Mouse (Mus musculus) liver, embryonic 11.5 days (tissue): ENCODE results near the gene Arpc4. TPM values are rescaled to one million over a fixed set of nuclear protein-coding genes. Genes with fewer than 3 reads are reported as not detected.

Experiments
- ATAC-seq: fragments of 200-750 bp; cut with Nextera tagmentation; replicated peaks from 2 replicates; pipeline ENCODE4 v1.8.0; 2017; ENCODE audit warnings: moderate number of reproducible peaks, mild to moderate bottlenecking, moderate TSS enrichment, moderate library complexity; ENCODE audit not compliant: low FRiP score
- DNase-seq: peaks from one replicate; pipeline ENCODE4 v3.0.0-alpha.2; 2017; ENCODE audit warnings: low spot score
- H3K27ac ChIP-seq: fragments of 300-500 bp; sonication (generic); 2 replicates; pipeline ENCODE4 v1.5.1; 2014; ENCODE audit warnings: mild to moderate bottlenecking, low read depth, low read length, control low read depth
- H3K27me3 ChIP-seq: fragments of 300-500 bp; sonication (generic); replicated peaks from 2 replicates; pipeline ENCODE4 v1.6.1; 2014; ENCODE audit warnings: low read length, mixed read lengths; ENCODE audit not compliant: control insufficient read depth, insufficient read depth
- H3K36me3 ChIP-seq: fragments of 300-500 bp; sonication (generic); 2 replicates; pipeline ENCODE4 v1.6.1; 2014; ENCODE audit warnings: mild to moderate bottlenecking, low read length, moderate library complexity, mixed read lengths; ENCODE audit not compliant: control insufficient read depth, insufficient read depth
- H3K4me1 ChIP-seq: fragments of 300-500 bp; sonication (generic); replicated peaks from 2 replicates; pipeline ENCODE4 v1.6.1; 2014; ENCODE audit warnings: low read length, mixed read lengths; ENCODE audit not compliant: control insufficient read depth, insufficient read depth
- H3K4me2 ChIP-seq: fragments of 300-500 bp; sonication (generic); 2 replicates; pipeline ENCODE4 v1.6.1; 2014; ENCODE audit warnings: mild to moderate bottlenecking, control low read depth, moderate library complexity
- H3K4me3 ChIP-seq: fragments of 300-500 bp; sonication (generic); 2 replicates; pipeline ENCODE4 v1.5.1; 2014; ENCODE audit warnings: low read depth, low read length, control low read depth
- H3K9ac ChIP-seq: fragments of 300-500 bp; sonication (generic); 2 replicates; pipeline ENCODE4 v1.6.1; 2014; ENCODE audit warnings: low read depth, low read length, control low read depth
- H3K9me3 ChIP-seq: fragments of 300-500 bp; sonication (generic); 2 replicates; pipeline ENCODE4 v1.6.1; 2016; ENCODE audit warnings: low read length, inconsistent platforms, mixed read lengths; ENCODE audit not compliant: control insufficient read depth
- WGBS: fragments of 180-500 bp; shearing (Covaris S2); extraction: QIAGEN DNeasy Blood & Tissue Kit; methylation state at CpG from one replicate; pipeline ENCODE4 v1.1.7; 2014; 5-methylcytosine and 5-hydroxymethylcytosine counted together
- polyA plus RNA-seq: library from polyadenylated mRNA; unstranded; fragments of >200 nt; fragmentation: Nextera tagmentation; extraction: Ambion mirVana; gene quantifications from 2 replicates; pipeline ENCODE4 v1.2.1, GENCODE M21; 2014

The Arpc4 gene
- polyA plus RNA-seq, 1 experiment from 2014 or later, result 239 TPM

GRCm38 (mm10) chr6:113404649-113405448 is 26.9 kb downstream of the Arpc4 start:
- no peaks in the 10 kb centered on the region for H3K9me3 ChIP-seq
- H3K9ac ChIP-seq, result no peak overlapping the region
- H3K4me1 ChIP-seq, result no peaks in the 10 kb centered on the region
- 72% methylated on average over 12 of the region's 12 CpGs for WGBS
- no peak overlapping the region for H3K4me2 ChIP-seq
- 0 out of 2 replicates have a peak, but pooled peaks have one; percentile 13 for ATAC-seq
- H3K27ac ChIP-seq, result no peak overlapping the region
- H3K27me3 ChIP-seq, result no peaks in the 10 kb centered on the region
- DNase-seq, result no peak
- no peak overlapping the region for H3K4me3 ChIP-seq
- no peaks in the 10 kb centered on the region for H3K36me3 ChIP-seq

DNA sequence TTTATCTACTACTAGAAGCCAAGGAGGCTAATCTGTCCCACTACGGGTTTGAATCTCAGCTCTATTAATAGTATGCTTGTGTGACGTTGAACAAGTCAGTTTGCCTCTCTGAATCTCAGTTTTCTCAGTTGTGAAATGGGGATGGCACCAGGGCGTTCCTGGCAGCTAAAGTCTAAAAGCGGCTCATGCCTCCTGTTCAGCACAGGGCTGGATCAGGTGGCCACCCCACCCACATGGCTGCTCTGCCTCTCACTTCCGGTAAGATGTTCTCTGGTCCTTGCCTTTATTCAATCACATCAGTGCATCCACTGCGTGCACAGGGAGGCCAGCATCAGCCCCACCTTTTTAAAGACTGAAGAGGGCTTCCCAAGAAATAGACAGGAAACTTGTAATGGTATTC is 27.6 kb downstream of the Arpc4 start:
- no peak for ATAC-seq
- Histone ChIP-seq H3K4me3 (no peak overlapping the region), H3K36me3 (no peaks in the 10 kb centered on the region), H3K27me3 (no peaks in the 10 kb centered on the region), H3K9me3 (no peaks in the 10 kb centered on the region), H3K4me1 (no peaks in the 10 kb centered on the region), H3K9ac (no peak overlapping the region), H3K4me2 (no peak overlapping the region), H3K27ac (no peak overlapping the region)
- 77% methylated on average over 6 of the region's 6 CpGs for WGBS
- DNase-seq, result no peak

DNA sequence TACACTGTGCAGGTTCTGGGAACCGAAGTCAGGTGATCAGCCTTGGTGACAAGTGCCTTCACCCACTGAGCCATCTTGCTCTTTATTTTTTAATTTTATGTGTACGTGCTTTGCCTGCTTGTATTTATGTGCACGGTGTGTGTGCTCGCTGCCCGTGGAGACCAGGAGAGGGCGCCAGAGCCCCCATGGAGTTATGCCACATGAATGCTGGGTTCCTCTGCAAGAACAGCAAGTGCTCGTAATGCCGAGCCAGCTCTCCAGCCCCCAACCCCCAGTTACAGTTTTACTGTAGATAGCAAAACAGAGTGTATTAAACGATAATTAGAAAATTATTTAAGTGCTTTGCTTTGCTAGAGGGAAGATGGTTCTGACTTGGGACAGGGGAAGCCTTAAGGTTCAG is 28.8 kb downstream of the Arpc4 start:
- WGBS, result 80% methylated on average over 9 of the region's 9 CpGs
- Histone ChIP-seq H3K4me3 (no peak overlapping the region), H3K36me3 (no peaks in the 10 kb centered on the region), H3K27me3 (no peaks in the 10 kb centered on the region), H3K27ac (no peak overlapping the region), H3K9me3 (no peaks in the 10 kb centered on the region), H3K4me2 (no peak overlapping the region), H3K9ac (no peak overlapping the region), H3K4me1 (no peaks in the 10 kb centered on the region)
- DNase-seq, result no peak
- no peak for ATAC-seq

DNA sequence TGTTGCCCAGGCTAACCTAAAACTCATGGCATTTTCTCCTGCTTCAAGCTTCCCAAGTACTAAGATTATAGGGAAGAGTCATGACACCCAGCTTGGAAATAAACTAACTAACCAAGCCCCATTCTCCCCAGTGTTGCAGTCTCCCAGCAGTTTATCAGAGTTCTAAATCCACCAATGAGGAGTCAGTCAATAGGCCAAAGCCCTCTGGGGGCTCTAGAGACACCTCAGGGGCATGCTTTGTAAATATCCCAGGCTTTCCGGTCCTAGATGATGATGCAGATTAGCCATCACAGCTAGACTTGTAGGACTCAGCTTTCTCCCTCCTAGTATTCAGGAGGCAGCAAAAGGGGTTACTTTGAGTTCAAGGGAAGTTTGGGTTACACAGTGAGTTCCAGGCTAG is 32.1 kb downstream of the Arpc4 start:
- Histone ChIP-seq H3K27me3 (no peaks in the 10 kb centered on the region), H3K4me3 (no peak overlapping the region), H3K36me3 (0 out of 2 replicates have a peak, but pooled peaks cover 2% of the 10 kb centered on the region), H3K4me2 (no peak overlapping the region), H3K4me1 (no peaks in the 10 kb centered on the region), H3K9ac (no peak overlapping the region), H3K27ac (no peak overlapping the region), H3K9me3 (no peaks in the 10 kb centered on the region)
- WGBS, result 75% methylated on average over 1 of the region's 1 CpGs
- ATAC-seq (no peak), DNase-seq (no peak)

- Histone ChIP-seq H3K9ac (no peak overlapping the region), H3K4me3 (no peak overlapping the region), H3K9me3 (no peaks in the 10 kb centered on the region), H3K27me3 (no peaks in the 10 kb centered on the region), H3K27ac (no peak overlapping the region), H3K36me3 (peaks cover 2% of the 10 kb centered on the region; the same call in 1 of the 2 replicates), H3K4me2 (no peak overlapping the region), H3K4me1 (peaks cover 13% of the 10 kb centered on the region)
- no peak for ATAC-seq
- 84% methylated on average over 5 of the region's 5 CpGs for WGBS
- no peak for DNase-seq
These were observed 38.5 kb downstream of the Arpc4 start for GRCm38 (mm10) chr6:113416416-113416815.

DNA sequence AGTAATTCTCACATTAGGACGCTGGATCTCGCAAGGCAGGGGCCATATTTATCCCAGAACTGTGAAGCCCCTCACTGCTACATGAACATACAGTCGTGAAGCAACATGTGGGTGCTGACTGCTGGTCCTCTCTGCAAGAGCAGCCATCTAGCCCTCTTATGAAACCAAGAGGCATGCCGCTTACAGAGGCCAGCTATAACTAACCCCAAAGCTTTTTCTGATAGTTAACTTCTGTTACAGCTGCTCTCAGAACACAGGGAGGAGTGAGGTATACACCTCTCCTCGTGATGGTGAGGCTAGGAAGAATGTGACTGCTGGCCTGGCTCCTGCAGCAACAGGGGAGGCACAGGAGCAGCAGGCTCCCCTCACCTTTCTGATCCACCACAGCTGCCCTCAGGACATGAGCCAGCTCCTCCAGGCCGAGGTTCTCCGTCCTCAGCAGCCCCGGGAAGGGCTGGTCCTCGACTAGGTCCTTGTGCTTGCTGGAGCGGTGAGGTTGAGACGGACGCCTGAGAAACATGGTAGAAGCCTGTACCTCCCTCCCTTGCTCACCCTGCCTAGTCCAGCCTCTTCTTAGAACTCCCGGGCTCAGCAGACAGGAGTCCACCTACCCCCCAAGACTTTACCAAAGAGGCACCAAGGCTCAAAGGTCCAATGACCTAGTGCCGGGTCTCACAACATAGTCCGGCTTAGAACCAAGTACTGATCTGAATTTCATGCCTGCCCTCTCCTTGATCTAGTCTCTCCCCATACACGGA is 40.7 kb downstream of the Arpc4 start:
- no peaks in the 10 kb centered on the region for H3K27me3 ChIP-seq
- H3K9me3 ChIP-seq, result no peaks in the 10 kb centered on the region
- peak overlapping the region; percentile 90 for H3K9ac ChIP-seq
- peak; percentile 65 for ATAC-seq
- H3K27ac ChIP-seq, result peak overlapping the region; percentile 38; the same call in 1 of the 2 replicates
- no peaks in the 10 kb centered on the region; the same call in 1 of the 2 replicates for H3K36me3 ChIP-seq
- DNase-seq, result peak; percentile 59
- peak overlapping the region; percentile 99 for H3K4me2 ChIP-seq
- peak overlapping the region; percentile 78 for H3K4me3 ChIP-seq
- WGBS, result 14% methylated on average over 16 of the region's 16 CpGs
- peaks cover 13% of the 10 kb centered on the region for H3K4me1 ChIP-seq

GRCm38 (mm10) chr6:113419199-113419587 is 41.3 kb downstream of the Arpc4 start, which contains the start of gene Rpusd3:
Gene Rpusd3, minus strand, starts transcription at chr6:113419340.
- Histone ChIP-seq H3K9me3 (no peaks in the 10 kb centered on the region), H3K4me2 (peak within 1 kb of the TSS; percentile 99), H3K9ac (peak within 1 kb of the TSS; percentile 90), H3K4me3 (peak within 1 kb of the TSS; percentile 78), H3K27ac (peak within 1 kb of the TSS; percentile 38; the same call in 1 of the 2 replicates), H3K36me3 (no peaks in the 10 kb centered on the region; the same call in 1 of the 2 replicates), H3K4me1 (peaks cover 13% of the 10 kb centered on the region), H3K27me3 (no peaks in the 10 kb centered on the region)
- WGBS, result under 1% methylated on average over 25 of the region's 25 CpGs
- DNase-seq (peak; percentile 90), ATAC-seq (peak; percentile 97)

DNA sequence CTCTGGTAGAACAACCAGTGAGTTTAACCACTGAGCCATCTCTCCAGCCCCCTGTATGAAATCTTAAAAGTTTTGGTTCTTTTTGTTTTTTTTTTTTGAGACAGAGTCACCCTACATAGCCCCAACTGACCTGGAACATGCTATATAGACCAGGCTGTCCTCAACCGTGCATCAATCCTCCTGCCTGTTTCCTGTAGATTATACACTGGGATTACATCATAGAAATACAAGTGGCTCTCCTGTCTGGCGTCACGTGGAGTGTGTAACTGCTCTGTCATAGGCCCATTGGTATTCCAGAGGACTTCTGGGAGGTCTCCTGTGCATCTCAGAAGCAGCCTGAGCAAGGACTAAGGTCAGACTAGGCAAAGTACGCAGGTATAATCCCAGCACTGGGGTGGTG is 45.1 kb downstream of the Arpc4 start:
- Histone ChIP-seq H3K4me1 (peaks cover 6% of the 10 kb centered on the region), H3K36me3 (no peaks in the 10 kb centered on the region), H3K4me2 (no peak overlapping the region), H3K4me3 (no peak overlapping the region), H3K9me3 (no peaks in the 10 kb centered on the region), H3K27ac (no peak overlapping the region), H3K9ac (no peak overlapping the region), H3K27me3 (no peaks in the 10 kb centered on the region)
- no peak for DNase-seq
- 45% methylated on average over 4 of the region's 4 CpGs for WGBS
- no peak for ATAC-seq
